ENCODE assay signal across 8 mouse cellular contexts in the genomic region with DNA sequence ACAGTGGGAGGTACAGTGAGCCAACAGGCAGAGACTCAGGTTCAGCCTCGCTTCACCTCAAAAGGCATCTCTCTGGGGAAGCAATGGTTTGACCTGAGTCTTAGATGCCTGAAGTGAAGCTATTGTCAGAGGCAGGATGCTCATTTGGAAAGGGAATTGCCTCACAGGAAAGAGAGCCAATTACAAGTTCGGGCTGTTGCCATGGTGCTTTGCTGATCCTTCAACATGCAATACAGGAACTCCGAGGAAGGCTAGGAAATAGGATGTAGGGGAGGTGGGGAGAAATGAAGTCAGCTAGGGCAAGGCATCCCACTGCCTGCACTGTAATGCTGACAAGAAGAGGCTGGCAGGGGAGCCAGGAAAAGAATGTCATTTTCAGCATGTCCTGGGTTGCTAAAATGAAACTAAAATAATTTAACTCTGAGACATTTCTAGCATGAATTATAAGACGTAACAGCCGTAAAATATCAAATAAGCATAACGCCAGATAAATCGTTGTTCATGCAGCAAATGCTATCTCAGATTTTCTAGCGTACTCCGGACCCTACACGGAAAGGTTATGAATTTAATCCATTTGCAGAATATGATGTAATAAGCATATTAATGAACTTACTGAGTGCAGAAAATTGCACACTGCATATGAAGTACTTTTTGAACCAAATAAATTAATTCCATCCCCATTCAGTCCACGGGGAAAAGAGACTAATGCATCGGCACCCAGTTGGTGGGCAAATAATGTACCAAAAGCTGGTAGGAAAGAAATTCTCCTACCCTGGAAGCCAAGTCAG.
DNase-seq lines count a peak whose midpoint lies in the region; ATAC-seq and TF ChIP-seq lines count a peak whose summit lies in the region.

No protein-coding gene starts in this region.

- peak; percentile 52 for DNase-seq in liver, adult 2 months (ENCODE audit: extremely low read depth, low read depth, low spot score)
- no peak for DNase-seq in liver
- DNase-seq in forebrain, postnatal 0 days: peak; percentile 75
- DNase-seq in layer of hippocampus, postnatal 10 days (ENCODE audit: low spot score in 2 of 2): peak; percentile 36 to 53
- DNase-seq in lung, postnatal 10 days: peak; percentile 69
- DNase-seq in right cerebral cortex, postnatal 36 days (ENCODE audit: low spot score in 2 of 2): peak; percentile 43 to 63
- no peak for DNase-seq in yolk sac, embryonic 10.5 days (ENCODE audit: low spot score)

- H3K9ac ChIP-seq in liver, adult 2 months (ENCODE audit: low read depth, low read length): no peak overlapping the region; the same call in 1 of the 2 replicates
- H3K9ac ChIP-seq in forebrain, postnatal 0 days: peak overlapping the region; percentile 65
- no peak overlapping the region for H3K9ac ChIP-seq in hindbrain, embryonic 12.5 days

- no peak overlapping the region for H3K4me3 ChIP-seq in liver, adult 2 months (ENCODE audit: insufficient read depth, low read depth, low read length)
- peak overlapping the region; percentile 42 for H3K4me3 ChIP-seq in forebrain, postnatal 0 days (ENCODE audit: low read depth, low read length)
- peak overlapping the region; percentile 27; the same call in 1 of the 2 replicates for H3K4me3 ChIP-seq in hindbrain, embryonic 12.5 days

- H3K9me3 ChIP-seq in forebrain, postnatal 0 days (ENCODE audit: low read length): no peaks in the 10 kb centered on the region
- H3K9me3 ChIP-seq in hindbrain, embryonic 12.5 days (replicated peaks): no peaks in the 10 kb centered on the region

- peak overlapping the region; percentile 20; the same call in 1 of the 2 replicates for H3K27ac ChIP-seq in liver, adult 2 months (replicated peaks; ENCODE audit: insufficient read depth, low read depth, low read length)
- peak overlapping the region; percentile 82 for H3K27ac ChIP-seq in forebrain, postnatal 0 days (ENCODE audit: low read depth, low read length)
- H3K27ac ChIP-seq in hindbrain, embryonic 12.5 days: peak overlapping the region; percentile 62

- H3K4me1 ChIP-seq in liver, adult 2 months (ENCODE audit: control insufficient read depth, insufficient read depth, low read length): peaks cover 28% of the 10 kb centered on the region
- peaks cover 32% of the 10 kb centered on the region for H3K4me1 ChIP-seq in forebrain, postnatal 0 days (ENCODE audit: insufficient read depth)
- peaks cover 35% of the 10 kb centered on the region for H3K4me1 ChIP-seq in hindbrain, embryonic 12.5 days

- peak; percentile 74 for ATAC-seq in forebrain, postnatal 0 days
- ATAC-seq in hindbrain, embryonic 12.5 days (ENCODE audit: low FRiP score): peak; percentile 71

- 60% methylated on average over 12 of the region's 12 CpGs for WGBS in liver, adult 2 months
- 8% methylated on average over 12 of the region's 12 CpGs for WGBS in forebrain, postnatal 0 days
- 30% methylated on average over 12 of the region's 12 CpGs for WGBS in hindbrain, embryonic 12.5 days

- peaks cover 27% of the 10 kb centered on the region for H3K79me2 ChIP-seq in liver, adult 2 months (ENCODE audit: control insufficient read depth, insufficient read depth, low read length)

- H3K27me3 ChIP-seq in liver, adult 2 months (ENCODE audit: control insufficient read depth, insufficient read depth, low read length): no peaks in the 10 kb centered on the region
- no peaks in the 10 kb centered on the region for H3K27me3 ChIP-seq in forebrain, postnatal 0 days (ENCODE audit: insufficient read depth, low read length)
- H3K27me3 ChIP-seq in hindbrain, embryonic 12.5 days: no peaks in the 10 kb centered on the region

- no peak for TF ChIP-seq POLR2A in liver, adult 2 months (IDR thresholded peaks at IDR 0.05; ENCODE audit: extremely low read depth, insufficient read depth, low read length)

- H3K4me2 ChIP-seq in forebrain, postnatal 0 days (ENCODE audit: low read depth): peak overlapping the region; percentile 64
- H3K4me2 ChIP-seq in hindbrain, embryonic 12.5 days (replicated peaks): peak overlapping the region; percentile 48

- peaks cover 14% of the 10 kb centered on the region for H3K36me3 ChIP-seq in liver, adult 2 months (ENCODE audit: control insufficient read depth, insufficient read depth, low read length)
- no peaks in the 10 kb centered on the region for H3K36me3 ChIP-seq in forebrain, postnatal 0 days (ENCODE audit: insufficient read depth)
- no peaks in the 10 kb centered on the region for H3K36me3 ChIP-seq in hindbrain, embryonic 12.5 days

- no peak for TF ChIP-seq CTCF in liver, adult 2 months (IDR thresholded peaks at IDR 0.05; ENCODE audit: low read depth, low read length)
- no peak for TF ChIP-seq CTCF in forebrain, postnatal 0 days (IDR thresholded peaks at IDR 0.05; ENCODE audit: low read depth)

Comparison
In these comparisons a context has a peak if more than half of its experiments do, and no peak if none do; other contexts are left out.
1. DNase-seq: peak in liver, adult 2 months (single experiment), forebrain, postnatal 0 days (single experiment), layer of hippocampus, postnatal 10 days (2 of 2), lung, postnatal 10 days (single experiment) and right cerebral cortex, postnatal 36 days (2 of 2); none in liver (single experiment) and yolk sac, embryonic 10.5 days (single experiment).
2. H3K27ac ChIP-seq: peak in every context shown above with its lines; median percentile 82 in forebrain, postnatal 0 days; 62 in hindbrain, embryonic 12.5 days; 20 in liver, adult 2 months.